Mouse (Mus musculus) midbrain, embryonic 10.5 days (tissue): ENCODE data around the gene Foxj1. TPM values are rescaled to one million over a fixed set of nuclear protein-coding genes. Genes with fewer than 3 reads are reported as not detected.

Experiments
- DNase-seq: peaks from one replicate; pipeline ENCODE4 v3.0.0-alpha.2; 2017; ENCODE audit warnings: low spot score
- H3K27ac ChIP-seq: fragments of 300-500 bp; sonication (generic); replicated peaks from 2 replicates; pipeline ENCODE4 v1.5.1; 2016; ENCODE audit warnings: mild to moderate bottlenecking
- H3K27me3 ChIP-seq: fragments of 300-500 bp; sonication (generic); 2 replicates; pipeline ENCODE4 v1.6.1; 2016; ENCODE audit warnings: low read depth, mild to moderate bottlenecking; ENCODE audit not compliant: poor library complexity, severe bottlenecking
- H3K36me3 ChIP-seq: fragments of 300-500 bp; sonication (generic); 2 replicates; pipeline ENCODE4 v1.6.1; 2016; ENCODE audit warnings: mild to moderate bottlenecking, moderate library complexity
- H3K4me1 ChIP-seq: fragments of 300-500 bp; sonication (generic); 2 replicates; pipeline ENCODE4 v1.6.1; 2016
- H3K4me3 ChIP-seq: fragments of 300-500 bp; sonication (generic); 2 replicates; pipeline ENCODE4 v1.5.1; 2016; ENCODE audit warnings: mild to moderate bottlenecking, moderate library complexity
- H3K9me3 ChIP-seq: fragments of 300-500 bp; sonication (generic); replicated peaks from 2 replicates; pipeline ENCODE4 v1.6.1; 2016; ENCODE audit warnings: mild to moderate bottlenecking
- WGBS: fragments of 180-500 bp; shearing (Covaris S2); methylation state at CpG from one replicate; pipeline ENCODE4 v1.1.7; 2016; 5-methylcytosine and 5-hydroxymethylcytosine counted together
- polyA plus RNA-seq: library from polyadenylated mRNA; unstranded; fragments of >200 nt; fragmentation: Nextera tagmentation; extraction: Ambion mirVana; gene quantifications from 2 replicates; pipeline ENCODE4 v1.2.1, GENCODE M21; 2016

The Foxj1 gene
- polyA plus RNA-seq, 1 experiment from 2014 or later = 8.4 TPM

GRCm38 (mm10) chr11:116292401-116292800 is 42.8 kb downstream of the Foxj1 start:
- no peak for DNase-seq
- Histone ChIP-seq H3K27me3 (no peaks in the 10 kb centered on the region), H3K27ac (no peak overlapping the region; the same call in 1 of the 2 replicates), H3K36me3 (peaks cover 96% of the 10 kb centered on the region), H3K9me3 (no peaks in the 10 kb centered on the region), H3K4me3 (no peak overlapping the region), H3K4me1 (peaks cover 5% of the 10 kb centered on the region; the same call in 1 of the 2 replicates)
- 89% methylated on average over 13 of the region's 13 CpGs for WGBS

- Histone ChIP-seq H3K4me1 (peaks cover 5% of the 10 kb centered on the region), H3K36me3 (peaks cover 81% of the 10 kb centered on the region)
- WGBS = 93% methylated on average over 8 of the region's 8 CpGs
Observed at GRCm38 (mm10) chr11:116290556-116290955, 44.6 kb downstream of the Foxj1 start.

GRCm38 (mm10) chr11:116287351-116287750 is 47.8 kb downstream of the Foxj1 start:
- H3K27ac ChIP-seq = peak overlapping the region; percentile 50; the same call in 1 of the 2 replicates
- H3K36me3 ChIP-seq = peaks cover 49% of the 10 kb centered on the region
- WGBS = 81% methylated on average over 5 of the region's 5 CpGs

More at GRCm38 (mm10) chr11:116290556-116290955, 44.6 kb downstream of the Foxj1 start:
- Histone ChIP-seq H3K27me3 (peaks cover 6% of the 10 kb centered on the region), H3K27ac (no peak overlapping the region), H3K4me3 (no peak overlapping the region), H3K9me3 (no peaks in the 10 kb centered on the region)
- DNase-seq = no peak

GRCm38 (mm10) chr11:116285770-116286191 is 49.4 kb downstream of the Foxj1 start:
- H3K4me1 ChIP-seq = peaks cover 22% of the 10 kb centered on the region
- 79% methylated on average over 7 of the region's 7 CpGs for WGBS
- H3K9me3 ChIP-seq = no peaks in the 10 kb centered on the region
- H3K36me3 ChIP-seq = peaks cover 36% of the 10 kb centered on the region
- no peak overlapping the region for H3K27ac ChIP-seq
- H3K4me3 ChIP-seq = no peak overlapping the region
- DNase-seq = no peak
- peaks cover 54% of the 10 kb centered on the region for H3K27me3 ChIP-seq

More at GRCm38 (mm10) chr11:116287351-116287750, 47.8 kb downstream of the Foxj1 start:
- Histone ChIP-seq H3K27me3 (peaks cover 38% of the 10 kb centered on the region), H3K9me3 (no peaks in the 10 kb centered on the region), H3K4me1 (peaks cover 7% of the 10 kb centered on the region), H3K4me3 (no peak overlapping the region)
- DNase-seq = no peak

- H3K36me3 ChIP-seq = peaks cover 19% of the 10 kb centered on the region
- DNase-seq = no peak
- no peak overlapping the region for H3K27ac ChIP-seq
- H3K4me1 ChIP-seq = peaks cover 23% of the 10 kb centered on the region
- no peaks in the 10 kb centered on the region for H3K9me3 ChIP-seq
- WGBS = 68% methylated on average over 6 of the region's 6 CpGs
- H3K4me3 ChIP-seq = no peak overlapping the region
- H3K27me3 ChIP-seq = peaks cover 66% of the 10 kb centered on the region
Observed at GRCm38 (mm10) chr11:116283982-116284381, 51.2 kb downstream of the Foxj1 start.

- Histone ChIP-seq H3K4me1 (peaks cover 23% of the 10 kb centered on the region), H3K4me3 (no peak overlapping the region), H3K27me3 (peaks cover 66% of the 10 kb centered on the region), H3K36me3 (peaks cover 10% of the 10 kb centered on the region), H3K27ac (no peak overlapping the region), H3K9me3 (no peaks in the 10 kb centered on the region)
- WGBS = 12% methylated on average over 48 of the region's 48 CpGs
- DNase-seq = no peak
Observed at GRCm38 (mm10) chr11:116282912-116283521, 52.2 kb downstream of the Foxj1 start.

- H3K9me3 ChIP-seq = no peaks in the 10 kb centered on the region
- 0 out of 2 replicates have a peak, but pooled peaks cover under 1% of the 10 kb centered on the region for H3K36me3 ChIP-seq
- H3K27ac ChIP-seq = no peak overlapping the region
- H3K27me3 ChIP-seq = peaks cover 66% of the 10 kb centered on the region
- peaks cover 23% of the 10 kb centered on the region for H3K4me1 ChIP-seq
- peak; percentile 43 for DNase-seq
- H3K4me3 ChIP-seq = peak overlapping the region; percentile 46
- 1% methylated on average over 11 of the region's 11 CpGs for WGBS
Observed at GRCm38 (mm10) chr11:116282089-116282488, 53.1 kb downstream of the Foxj1 start.

- 1% methylated on average over 18 of the region's 18 CpGs for WGBS
- Histone ChIP-seq H3K9me3 (no peaks in the 10 kb centered on the region), H3K4me3 (peak overlapping the region; percentile 46), H3K4me1 (peaks cover 23% of the 10 kb centered on the region), H3K27ac (no peak overlapping the region), H3K27me3 (peaks cover 66% of the 10 kb centered on the region), H3K36me3 (no peaks in the 10 kb centered on the region)
- no peak for DNase-seq
Observed at GRCm38 (mm10) chr11:116281671-116282070, 53.5 kb downstream of the Foxj1 start.

- no peaks in the 10 kb centered on the region for H3K36me3 ChIP-seq
- DNase-seq = peak; percentile 45
- 6% methylated on average over 48 of the region's 48 CpGs for WGBS
- H3K27me3 ChIP-seq = peaks cover 65% of the 10 kb centered on the region
- H3K4me3 ChIP-seq = peak within 1 kb of the TSS; percentile 46
- no peaks in the 10 kb centered on the region for H3K9me3 ChIP-seq
- peaks cover 23% of the 10 kb centered on the region for H3K4me1 ChIP-seq
- no peak within 1 kb of the TSS for H3K27ac ChIP-seq
Observed at GRCm38 (mm10) chr11:116280751-116281663, 54.2 kb downstream of the Foxj1 start, which contains the start of gene Galr2. Gene Galr2, plus strand, starts transcription at chr11:116280939.

Other genes starting within 250 kb of the Foxj1 start
- gene Wbp2, start 248.4 kb downstream of the Foxj1 start, polyA plus RNA-seq = 91.8 and 109 TPM in 2 replicates
- 2.7 TPM in 2 replicates for gene Trim47, start 208.2 kb downstream of the Foxj1 start, polyA plus RNA-seq
- 1.4 and 1.8 TPM in 2 replicates for gene Trim65, start 204.3 kb downstream of the Foxj1 start, polyA plus RNA-seq
- gene Mrpl38, start 196.5 kb downstream of the Foxj1 start, polyA plus RNA-seq = 113 TPM in 2 replicates
- 58.9 and 71.0 TPM in 2 replicates for gene Fbf1, start 167.2 kb downstream of the Foxj1 start, polyA plus RNA-seq
- 57.2 and 60.8 TPM in 2 replicates for gene Ten1, start 136.5 kb downstream of the Foxj1 start, polyA plus RNA-seq
- gene Acox1, start 136.4 kb downstream of the Foxj1 start, polyA plus RNA-seq = 21.2 and 26.3 TPM in 2 replicates
- gene Evpl, start 97.3 kb downstream of the Foxj1 start, polyA plus RNA-seq = 0.32 and 0.57 TPM in 2 replicates
- gene Srp68, start 61.2 kb downstream of the Foxj1 start, polyA plus RNA-seq = 96.1 and 106 TPM in 2 replicates
- 0.09 and 0.12 TPM in 2 replicates for gene Galr2, start 54.5 kb downstream of the Foxj1 start, polyA plus RNA-seq
- 57.6 and 71.6 TPM in 2 replicates for gene Exoc7, start 28.2 kb downstream of the Foxj1 start, polyA plus RNA-seq
- gene Rnf157, start 77.6 kb upstream of the Foxj1 start, polyA plus RNA-seq = 5.3 and 10.1 TPM in 2 replicates
- gene Ubald2, start 98.7 kb upstream of the Foxj1 start, polyA plus RNA-seq = 37.5 and 40.9 TPM in 2 replicates
- 0.10 and 0.21 TPM in 2 replicates for gene Qrich2, start 130.8 kb upstream of the Foxj1 start, polyA plus RNA-seq
- gene Prpsap1, start 158.8 kb upstream of the Foxj1 start, polyA plus RNA-seq = 224 and 227 TPM in 2 replicates
- 6.4 and 9.4 TPM in 2 replicates for gene Sphk1, start 195.5 kb upstream of the Foxj1 start, polyA plus RNA-seq
- 8.3 and 8.7 TPM in 2 replicates for gene Ube2o, start 246.0 kb upstream of the Foxj1 start, polyA plus RNA-seq